Mouse (Mus musculus): Measurements from ENCODE around the gene B3gnt7.

- TF ChIP-seq CHD2 (IDR thresholded peaks at IDR 0.05; ENCODE audit: low read depth, low read length), result no peak
- no peak for TF ChIP-seq ZC3H11A (IDR thresholded peaks at IDR 0.05; ENCODE audit: borderline replicate concordance, low read depth, low read length)
- TF ChIP-seq ZNF384 (IDR thresholded peaks at IDR 0.05; ENCODE audit: low read depth, low read length), result no peak
- no peak for TF ChIP-seq MAFK (IDR thresholded peaks at IDR 0.05; ENCODE audit: insufficient read depth, low read depth, low read length)
- TF ChIP-seq HCFC1 (IDR thresholded peaks at IDR 0.05; ENCODE audit: borderline replicate concordance, insufficient read depth, low read length), result no peak
These were observed 9.5 kb upstream of the B3gnt7 start for GRCm38 (mm10) chr1:86293091-86293490.

All from ES-E14 (cell line).